Mouse (Mus musculus) kidney, embryonic 15.5 days (tissue): ENCODE measurements around the gene Btd. TPM values are rescaled to one million over a fixed set of nuclear protein-coding genes. Genes with fewer than 3 reads are reported as not detected.

Experiments
- ATAC-seq: fragments of 200-750 bp; cut with Nextera tagmentation; replicated peaks from 2 replicates; pipeline ENCODE4 v1.8.0; 2017; ENCODE audit warnings: moderate TSS enrichment; ENCODE audit not compliant: low FRiP score
- H3K27ac ChIP-seq: fragments of 300-500 bp; sonication (generic); 2 replicates; pipeline ENCODE4 v1.5.1; 2015; ENCODE audit warnings: mild to moderate bottlenecking, inconsistent platforms
- H3K27me3 ChIP-seq: fragments of 300-500 bp; sonication (generic); 2 replicates; pipeline ENCODE4 v1.6.1; 2015; ENCODE audit warnings: inconsistent platforms
- H3K36me3 ChIP-seq: fragments of 300-500 bp; sonication (generic); 2 replicates; pipeline ENCODE4 v1.6.1; 2015; ENCODE audit warnings: inconsistent platforms
- H3K4me1 ChIP-seq: fragments of 300-500 bp; sonication (generic); 2 replicates; pipeline ENCODE4 v1.6.1; 2015; ENCODE audit warnings: inconsistent platforms
- H3K4me2 ChIP-seq: fragments of 300-500 bp; sonication (generic); 2 replicates; pipeline ENCODE4 v1.6.1; 2015; ENCODE audit warnings: moderate library complexity, mild to moderate bottlenecking, inconsistent platforms
- H3K4me3 ChIP-seq: fragments of 300-500 bp; sonication (generic); replicated peaks from 2 replicates; pipeline ENCODE4 v1.5.1; 2015; ENCODE audit warnings: mild to moderate bottlenecking, inconsistent platforms
- H3K9ac ChIP-seq: fragments of 300-500 bp; sonication (generic); 2 replicates; pipeline ENCODE4 v1.6.1; 2015; ENCODE audit warnings: mild to moderate bottlenecking, inconsistent platforms
- H3K9me3 ChIP-seq: fragments of 300-500 bp; sonication (generic); replicated peaks from 2 replicates; pipeline ENCODE4 v1.6.1; 2016; ENCODE audit warnings: inconsistent platforms
- WGBS: fragments of 180-500 bp; shearing (Covaris S2); methylation state at CpG from one replicate; pipeline ENCODE4 v1.1.7; 2015; ENCODE audit warnings: mixed read lengths; 5-methylcytosine and 5-hydroxymethylcytosine counted together
- polyA plus RNA-seq: library from polyadenylated mRNA; unstranded; fragments of >200 nt; fragmentation: Nextera tagmentation; extraction: Ambion mirVana; gene quantifications from 2 replicates; pipeline ENCODE4 v1.2.1, GENCODE M21; 2015

Gene Btd
- polyA plus RNA-seq, 1 experiment from 2014 or later = 39.4 TPM

DNA sequence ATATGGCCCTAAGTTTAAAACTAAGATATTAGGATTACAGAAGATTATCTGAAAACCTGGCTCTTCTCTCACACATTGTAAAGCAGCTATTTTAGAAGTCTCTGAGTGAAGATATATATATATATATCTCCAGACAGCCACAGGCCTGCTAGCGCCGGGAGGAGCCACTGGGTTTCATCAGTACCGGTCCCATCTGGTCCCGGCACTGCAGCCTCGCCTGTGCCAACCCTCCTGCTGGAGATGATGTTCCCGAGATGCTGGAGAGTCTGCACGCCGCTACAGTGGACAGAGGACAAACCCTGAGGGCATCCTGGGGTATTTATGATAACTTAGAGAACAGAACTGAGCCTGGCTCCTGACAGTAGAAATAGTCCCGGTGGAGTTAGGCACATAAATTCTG lies 23.6 kb upstream of the Btd start:
- Histone ChIP-seq H3K9ac (no peak overlapping the region), H3K4me3 (no peak overlapping the region), H3K4me2 (no peak overlapping the region), H3K36me3 (0 out of 2 replicates have a peak, but pooled peaks cover 3% of the 10 kb centered on the region), H3K27me3 (no peaks in the 10 kb centered on the region), H3K27ac (no peak overlapping the region), H3K4me1 (peaks cover 2% of the 10 kb centered on the region; the same call in 1 of the 2 replicates), H3K9me3 (no peaks in the 10 kb centered on the region)
- no peak for ATAC-seq
- WGBS = 82% methylated on average over 9 of the region's 9 CpGs

DNA sequence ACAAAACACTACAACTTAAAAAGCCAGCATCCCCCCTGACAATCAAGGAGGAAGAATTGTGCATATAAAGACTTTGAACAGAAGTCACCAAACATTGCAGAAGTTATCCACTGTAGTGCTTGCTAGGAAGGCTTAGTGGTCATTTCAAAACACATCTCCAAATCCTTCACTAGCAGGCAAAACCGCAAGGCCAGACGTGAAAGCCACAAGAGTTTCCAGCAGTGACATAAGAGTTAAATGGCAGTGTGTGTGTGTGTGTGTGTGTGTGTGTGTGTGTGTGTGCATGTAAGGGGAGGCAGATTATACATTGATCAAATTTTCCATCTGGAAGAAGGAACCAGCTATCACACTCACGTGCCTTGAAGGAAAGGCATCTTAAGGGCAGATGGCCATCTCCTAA lies 22.8 kb upstream of the Btd start:
- no peak for ATAC-seq
- H3K4me3 ChIP-seq = no peak overlapping the region
- no peak overlapping the region for H3K4me2 ChIP-seq
- no peak overlapping the region for H3K9ac ChIP-seq
- WGBS = 81% methylated on average over 3 of the region's 3 CpGs
- H3K27ac ChIP-seq = no peak overlapping the region
- H3K9me3 ChIP-seq = no peaks in the 10 kb centered on the region
- 0 out of 2 replicates have a peak, but pooled peaks cover under 1% of the 10 kb centered on the region for H3K36me3 ChIP-seq
- peaks cover 2% of the 10 kb centered on the region; the same call in 1 of the 2 replicates for H3K4me1 ChIP-seq
- no peaks in the 10 kb centered on the region for H3K27me3 ChIP-seq

DNA sequence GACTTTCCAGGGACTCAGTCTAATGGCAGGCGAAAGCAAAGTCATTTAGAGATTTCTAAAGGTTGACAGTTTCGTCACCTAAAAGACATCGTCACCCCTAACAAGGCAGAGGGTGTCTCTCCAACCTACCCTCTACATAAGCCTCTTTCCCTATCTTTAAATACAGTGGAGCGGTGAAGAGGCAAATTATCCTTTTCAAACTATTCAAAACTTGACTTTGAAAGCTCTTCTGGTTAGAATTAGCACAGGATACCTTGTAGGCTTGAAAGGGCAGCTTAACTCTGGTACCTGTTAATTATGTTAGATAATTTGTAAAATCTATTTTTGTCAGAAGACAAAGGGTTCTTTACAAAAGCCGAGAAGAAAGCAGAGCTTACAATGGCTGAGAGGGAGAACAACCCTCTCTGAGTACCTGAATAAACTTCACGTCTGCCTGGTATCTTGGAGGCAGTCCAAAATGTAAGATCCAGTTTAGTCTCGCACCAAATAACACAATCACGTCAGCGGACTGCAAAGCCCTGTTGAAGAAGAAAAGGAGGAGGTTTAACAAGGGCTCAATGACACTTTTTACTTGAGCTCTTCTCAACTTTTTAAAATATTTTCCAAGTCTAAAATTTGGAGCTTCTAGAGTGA lies 20.1 kb upstream of the Btd start:
- Histone ChIP-seq H3K4me3 (no peak overlapping the region), H3K36me3 (no peaks in the 10 kb centered on the region), H3K27me3 (no peaks in the 10 kb centered on the region), H3K4me2 (no peak overlapping the region), H3K27ac (no peak overlapping the region), H3K4me1 (no peaks in the 10 kb centered on the region), H3K9me3 (no peaks in the 10 kb centered on the region), H3K9ac (no peak overlapping the region)
- no peak for ATAC-seq
- 83% methylated on average over 9 of the region's 9 CpGs for WGBS

DNA sequence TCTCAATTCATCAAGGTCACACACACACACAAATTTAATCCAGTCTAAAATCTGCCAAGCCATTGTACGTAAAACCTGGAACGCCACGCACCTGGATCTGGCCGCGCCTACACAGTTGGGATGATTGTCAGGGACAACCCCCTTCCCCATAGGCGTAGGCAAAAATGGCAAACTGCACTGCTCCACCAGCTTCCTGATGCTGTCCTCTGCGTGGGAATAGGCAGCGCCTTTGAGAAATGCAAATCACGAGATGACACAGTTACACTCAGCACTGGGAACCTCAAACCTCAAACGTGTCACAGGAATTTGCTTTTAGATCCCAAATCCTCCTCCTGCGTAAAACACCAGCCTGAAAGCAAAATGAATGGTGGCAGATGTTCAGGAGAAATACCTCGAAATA lies 18.1 kb upstream of the Btd start:
- no peak overlapping the region for H3K4me3 ChIP-seq
- WGBS = 86% methylated on average over 12 of the region's 12 CpGs
- H3K36me3 ChIP-seq = no peaks in the 10 kb centered on the region
- no peaks in the 10 kb centered on the region for H3K9me3 ChIP-seq
- no peak overlapping the region for H3K9ac ChIP-seq
- no peak overlapping the region for H3K27ac ChIP-seq
- H3K4me2 ChIP-seq = no peak overlapping the region
- ATAC-seq = no peak
- no peaks in the 10 kb centered on the region for H3K27me3 ChIP-seq
- H3K4me1 ChIP-seq = no peaks in the 10 kb centered on the region

DNA sequence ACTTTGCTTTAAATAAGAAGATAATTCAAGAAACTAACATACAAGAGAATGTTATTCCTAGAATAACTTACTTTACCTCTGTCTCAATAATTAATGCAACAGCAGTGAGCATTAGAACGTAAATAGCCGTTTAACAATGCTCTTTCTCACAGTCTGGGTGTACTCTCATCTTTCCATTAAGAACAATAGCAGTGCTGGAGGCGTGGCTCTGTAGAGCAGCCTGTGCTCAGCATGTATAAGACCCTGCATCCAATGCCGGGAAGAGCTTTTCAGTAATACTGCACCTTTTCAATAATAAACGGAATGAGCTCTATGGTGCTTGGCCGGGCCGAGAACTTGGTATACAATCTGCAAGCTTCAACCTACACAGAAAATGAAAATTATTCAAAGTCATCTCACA lies 10.2 kb upstream of the Btd start:
- H3K27ac ChIP-seq = no peak overlapping the region
- H3K4me3 ChIP-seq = no peak overlapping the region
- H3K36me3 ChIP-seq = no peaks in the 10 kb centered on the region
- H3K9me3 ChIP-seq = no peaks in the 10 kb centered on the region
- ATAC-seq = no peak
- H3K27me3 ChIP-seq = no peaks in the 10 kb centered on the region
- H3K9ac ChIP-seq = no peak overlapping the region
- 80% methylated on average over 7 of the region's 7 CpGs for WGBS
- no peak overlapping the region for H3K4me2 ChIP-seq
- no peaks in the 10 kb centered on the region for H3K4me1 ChIP-seq

DNA sequence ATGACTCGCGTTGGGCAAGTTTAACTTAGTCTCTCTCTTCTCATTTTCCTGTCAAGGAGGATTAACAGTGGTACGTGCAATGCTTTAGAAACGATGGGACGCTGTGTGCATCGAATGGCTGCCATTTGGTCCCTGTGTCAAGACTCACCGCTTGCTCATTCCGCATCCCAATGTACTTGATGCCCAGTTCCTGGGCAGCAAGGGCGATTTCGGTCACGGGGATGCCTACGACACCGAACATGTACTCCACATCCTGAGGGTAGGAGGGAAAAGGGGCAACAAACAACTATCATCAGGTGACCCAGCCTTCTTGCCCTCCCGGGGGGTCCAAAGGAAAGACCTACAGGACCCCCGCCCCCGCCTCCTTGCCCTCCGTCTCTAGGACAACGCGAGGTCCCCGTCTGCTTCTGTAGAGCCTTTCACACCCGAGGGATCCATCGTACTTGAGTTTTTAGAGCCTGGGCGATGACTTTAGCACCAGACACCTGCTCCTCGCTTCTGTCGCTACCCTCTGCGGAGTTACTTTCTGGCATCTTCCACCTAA lies 410 bp upstream of the Btd start, which contains the start of gene Gm49387:
Gene Gm49387, minus strand, starts transcription at position 533 of the 544 bp plus-strand sequence.
- Histone ChIP-seq H3K9ac (peak within 1 kb of the TSS; percentile 64), H3K4me2 (peak within 1 kb of the TSS; percentile 95), H3K27ac (peak within 1 kb of the TSS; percentile 96), H3K4me3 (peak within 1 kb of the TSS; percentile 84), H3K36me3 (no peaks in the 10 kb centered on the region), H3K9me3 (no peaks in the 10 kb centered on the region), H3K27me3 (no peaks in the 10 kb centered on the region), H3K4me1 (peaks cover 15% of the 10 kb centered on the region)
- peak; percentile 47; the same call in 1 of the 2 replicates for ATAC-seq
- 3% methylated on average over 26 of the region's 26 CpGs for whole genome bisulfite sequencing

DNA sequence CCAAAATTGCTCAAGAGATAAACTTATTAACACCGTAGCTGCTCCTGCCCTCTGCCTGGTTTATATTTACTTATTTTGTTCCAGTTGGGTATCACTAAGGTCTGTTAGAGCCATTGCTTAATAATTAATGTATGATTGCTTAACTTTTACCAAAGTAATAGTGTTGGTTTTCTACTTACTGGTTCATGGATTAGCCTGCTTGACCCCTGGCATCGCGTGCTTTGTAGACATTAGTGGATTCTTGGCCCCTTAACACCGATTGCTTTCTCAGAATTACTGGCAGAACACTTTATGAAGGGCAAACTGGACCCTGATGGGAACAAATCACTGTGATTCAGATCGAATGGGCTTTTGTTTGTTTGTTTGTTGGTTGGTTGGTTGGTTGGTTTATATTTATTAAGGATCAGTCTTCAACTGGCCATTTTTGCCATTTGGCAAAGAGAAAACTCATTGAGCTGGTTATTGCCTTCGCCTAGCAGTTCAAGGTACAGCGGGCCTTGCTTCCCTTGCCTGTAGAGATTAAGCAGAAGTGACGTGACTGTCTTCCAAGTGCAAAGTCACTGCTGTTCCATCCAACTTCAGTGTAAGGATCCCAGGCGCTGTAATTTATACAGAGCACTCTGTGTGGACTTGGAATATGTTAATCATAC lies 803 bp downstream of the Btd start:
- Histone ChIP-seq H3K4me2 (peak overlapping the region; percentile 95), H3K9ac (peak overlapping the region; percentile 64), H3K27ac (peak overlapping the region; percentile 96), H3K36me3 (no peaks in the 10 kb centered on the region), H3K4me3 (peak overlapping the region; percentile 84), H3K27me3 (no peaks in the 10 kb centered on the region), H3K4me1 (peaks cover 15% of the 10 kb centered on the region), H3K9me3 (no peaks in the 10 kb centered on the region)
- 65% methylated on average over 9 of the region's 9 CpGs for WGBS
- ATAC-seq = peak; percentile 10

DNA sequence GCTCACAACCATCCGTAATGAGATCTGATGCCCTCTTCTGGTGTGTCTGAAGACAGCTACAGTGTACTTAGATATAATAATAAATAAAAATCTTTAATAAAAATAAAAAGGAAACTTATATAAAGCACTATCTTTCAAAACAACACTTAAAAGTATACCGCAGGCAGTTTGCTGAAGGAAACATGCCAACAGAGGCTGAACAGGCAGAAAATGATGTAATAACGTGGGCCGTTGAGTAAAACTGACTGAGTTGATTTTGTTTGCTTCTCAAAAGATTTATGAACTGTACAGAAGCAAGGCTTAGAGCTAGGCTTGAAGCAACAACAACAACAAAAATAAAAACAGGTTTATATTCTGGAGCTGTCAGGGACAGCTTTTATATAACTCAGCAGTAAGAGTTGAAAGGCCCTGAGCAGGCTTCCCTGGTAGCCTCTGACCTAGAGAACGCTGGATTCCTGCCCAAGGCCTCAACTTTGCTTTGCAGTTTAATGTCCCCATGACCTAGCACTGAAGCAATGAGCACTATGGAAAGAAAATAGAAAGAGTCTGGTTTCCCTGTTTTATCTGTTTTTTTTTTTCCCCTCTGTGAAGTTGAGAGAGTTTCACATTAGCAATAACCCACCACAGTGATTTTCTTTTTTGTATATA lies 3.5 kb downstream of the Btd start:
- H3K4me2 ChIP-seq = no peak overlapping the region
- no peak overlapping the region for H3K4me3 ChIP-seq
- H3K36me3 ChIP-seq = no peaks in the 10 kb centered on the region
- H3K9ac ChIP-seq = no peak overlapping the region
- H3K9me3 ChIP-seq = no peaks in the 10 kb centered on the region
- 71% methylated on average over 5 of the region's 5 CpGs for WGBS
- peaks cover 15% of the 10 kb centered on the region for H3K4me1 ChIP-seq
- H3K27ac ChIP-seq = no peak overlapping the region
- H3K27me3 ChIP-seq = no peaks in the 10 kb centered on the region
- no peak for ATAC-seq

DNA sequence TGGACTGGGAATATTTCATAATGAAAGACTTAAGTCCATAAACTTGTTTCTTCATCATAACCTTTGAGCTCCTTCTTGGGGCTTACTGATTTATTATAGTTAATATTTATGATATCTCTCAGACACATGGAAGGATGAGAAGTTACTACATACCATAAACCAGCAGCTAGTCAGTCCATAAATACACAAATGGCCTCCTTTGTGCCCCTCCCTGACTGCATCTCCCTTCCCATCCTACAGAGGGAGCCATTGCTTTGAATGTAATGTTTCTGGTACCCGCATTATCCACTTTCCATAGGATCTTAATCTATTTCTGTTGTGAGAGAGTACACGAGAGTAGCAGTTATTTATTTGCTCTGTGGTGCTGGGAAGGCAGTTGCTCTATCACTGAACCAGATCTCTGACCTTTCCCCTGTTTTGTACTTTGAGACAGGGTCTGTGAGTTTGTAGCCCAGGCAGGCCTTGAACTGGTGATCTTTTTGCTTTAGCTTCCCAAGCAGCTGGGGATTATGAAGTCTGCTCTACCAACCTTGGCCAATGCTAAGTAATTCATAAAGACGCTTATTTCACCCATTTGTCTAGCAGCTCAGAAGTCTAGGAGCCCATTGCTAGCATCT lies 4.2 kb downstream of the Btd start:
- whole genome bisulfite sequencing = 66% methylated on average over 3 of the region's 3 CpGs
- H3K9me3 ChIP-seq = no peaks in the 10 kb centered on the region
- H3K27ac ChIP-seq = no peak overlapping the region

DNA sequence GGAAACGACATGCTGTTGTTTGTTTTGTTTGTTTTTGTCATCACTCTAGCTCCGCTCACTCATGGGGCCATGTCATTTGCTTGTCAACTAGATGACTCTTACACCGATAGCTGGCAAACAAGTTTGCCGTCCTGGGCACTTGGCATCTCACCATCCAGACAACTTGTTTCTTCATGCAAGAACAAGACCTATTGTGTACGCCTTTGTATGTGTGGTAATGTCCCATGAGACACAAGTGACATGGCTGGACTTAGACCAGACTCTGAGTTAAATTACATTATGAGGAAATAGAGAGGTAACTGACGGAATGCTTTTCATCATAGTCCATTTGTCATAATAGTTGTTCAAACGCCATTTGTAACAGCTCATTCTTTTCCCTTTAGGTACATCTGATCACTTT lies 5.1 kb downstream of the Btd start:
- ATAC-seq = no peak
- Histone ChIP-seq H3K4me1 (peaks cover 7% of the 10 kb centered on the region), H3K36me3 (no peaks in the 10 kb centered on the region), H3K9ac (no peak overlapping the region), H3K4me3 (no peak overlapping the region), H3K4me2 (no peak overlapping the region), H3K27me3 (no peaks in the 10 kb centered on the region), H3K27ac (no peak overlapping the region), H3K9me3 (no peaks in the 10 kb centered on the region)
- 93% methylated on average over 7 of the region's 7 CpGs for WGBS

More for the DNA sequence above, 4.2 kb downstream of the Btd start:
- no peaks in the 10 kb centered on the region for H3K36me3 ChIP-seq
- H3K4me1 ChIP-seq = peaks cover 11% of the 10 kb centered on the region
- H3K4me2 ChIP-seq = no peak overlapping the region
- H3K4me3 ChIP-seq = no peak overlapping the region
- ATAC-seq = no peak
- no peaks in the 10 kb centered on the region for H3K27me3 ChIP-seq
- no peak overlapping the region for H3K9ac ChIP-seq

DNA sequence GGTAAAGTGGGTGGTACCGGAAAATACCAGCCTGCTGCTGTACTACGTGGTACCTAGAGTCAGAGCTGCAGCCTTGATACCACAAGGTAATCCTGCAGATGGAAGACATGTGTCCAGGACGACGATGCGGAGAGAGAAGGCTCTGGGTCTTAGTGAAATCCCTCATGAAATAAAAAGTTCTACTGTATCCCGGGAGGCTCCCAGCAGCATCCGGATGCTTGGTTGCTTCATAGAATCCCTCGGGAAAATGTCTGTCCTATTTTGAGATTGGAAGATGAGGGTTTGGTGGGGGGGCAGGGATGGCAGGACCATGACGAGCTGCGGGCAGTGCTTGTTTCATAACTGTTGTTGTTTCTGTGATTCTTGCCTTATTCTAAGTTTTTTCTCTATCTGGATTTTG lies 7.2 kb downstream of the Btd start:
- Histone ChIP-seq H3K4me2 (no peak overlapping the region), H3K4me1 (peaks cover 10% of the 10 kb centered on the region), H3K27me3 (no peaks in the 10 kb centered on the region), H3K9me3 (no peaks in the 10 kb centered on the region), H3K27ac (no peak overlapping the region), H3K4me3 (no peak overlapping the region), H3K36me3 (no peaks in the 10 kb centered on the region), H3K9ac (no peak overlapping the region)
- no peak for ATAC-seq
- WGBS = 91% methylated on average over 10 of the region's 10 CpGs

DNA sequence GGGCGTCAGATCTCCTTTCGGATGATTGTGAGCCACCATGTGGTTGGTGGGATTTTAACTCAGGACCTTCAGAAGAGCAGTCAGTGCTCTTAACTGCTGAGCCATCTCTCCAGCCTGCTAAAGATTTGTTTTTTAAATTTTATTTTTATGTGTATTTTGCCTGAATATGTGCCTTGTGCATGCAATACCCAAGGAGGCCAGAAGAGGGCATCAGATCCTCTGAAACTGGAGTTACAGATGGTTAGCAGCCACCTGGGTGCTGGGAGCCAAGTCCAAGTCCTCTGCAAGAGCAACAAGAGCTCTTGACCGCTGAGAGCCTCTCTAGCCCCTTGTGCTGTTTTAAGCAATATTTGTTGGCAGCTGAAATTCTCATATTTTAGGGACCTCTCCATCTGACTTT lies 9.5 kb downstream of the Btd start:
- ATAC-seq = no peak
- no peak overlapping the region for H3K4me3 ChIP-seq
- H3K4me1 ChIP-seq = peaks cover 13% of the 10 kb centered on the region
- H3K27ac ChIP-seq = no peak overlapping the region
- no peak overlapping the region for H3K9ac ChIP-seq
- H3K36me3 ChIP-seq = no peaks in the 10 kb centered on the region
- no peaks in the 10 kb centered on the region for H3K27me3 ChIP-seq
- H3K4me2 ChIP-seq = no peak overlapping the region
- H3K9me3 ChIP-seq = no peaks in the 10 kb centered on the region
- 95% methylated on average over 3 of the region's 3 CpGs for WGBS
